Mouse (Mus musculus) gastrocnemius, postnatal 4 days (tissue): ENCODE data around the gene Cenpm. TPM values are rescaled to one million over a fixed set of nuclear protein-coding genes. Genes with fewer than 3 reads are reported as not detected.

Source experiments
- DNase-seq, 2 experiments: peaks; one replicate each; pipeline ENCODE4 v3.0.0; 2021 to 2022; ENCODE audit warnings: low spot score in 2 of 2, mixed read lengths in 2 of 2
- long read RNA-seq, 2 experiments: library from polyadenylated mRNA; stranded (forward); transcript quantifications; one replicate each; pipeline ENCODE4 v2.0.0; 2021
- total RNA-seq, 2 experiments: library from RNA; stranded (reverse); gene quantifications; 2 replicates each; pipeline ENCODE4 v1.2.3; 2021

Gene Cenpm
- total RNA-seq: 10 to 100 TPM in 1 of 2 experiments, 1 to 10 TPM in 1; 8.5 to 14.4 TPM
- long read RNA-seq, experiment 1, transcript Cenpm-202 (6 exons, 1,202 nt): major isoform, 17 of 24 reads
- long read RNA-seq, experiment 1, partial matches to known transcripts: 0 of 24 reads
- long read RNA-seq, experiment 1, other reads (novel, unspliced or antisense): 3 of 24 reads
- long read RNA-seq, experiment 2, transcript Cenpm-206 (5 exons, 593 nt): minor isoform, 6 of 19 reads
- long read RNA-seq, experiment 2, transcript Cenpm-202 (6 exons, 1,202 nt): major isoform, 11 of 19 reads
- long read RNA-seq, experiment 2, partial matches to known transcripts: 0 of 19 reads
- long read RNA-seq, experiment 2, other reads (novel, unspliced or antisense): 1 of 19 reads

DNA sequence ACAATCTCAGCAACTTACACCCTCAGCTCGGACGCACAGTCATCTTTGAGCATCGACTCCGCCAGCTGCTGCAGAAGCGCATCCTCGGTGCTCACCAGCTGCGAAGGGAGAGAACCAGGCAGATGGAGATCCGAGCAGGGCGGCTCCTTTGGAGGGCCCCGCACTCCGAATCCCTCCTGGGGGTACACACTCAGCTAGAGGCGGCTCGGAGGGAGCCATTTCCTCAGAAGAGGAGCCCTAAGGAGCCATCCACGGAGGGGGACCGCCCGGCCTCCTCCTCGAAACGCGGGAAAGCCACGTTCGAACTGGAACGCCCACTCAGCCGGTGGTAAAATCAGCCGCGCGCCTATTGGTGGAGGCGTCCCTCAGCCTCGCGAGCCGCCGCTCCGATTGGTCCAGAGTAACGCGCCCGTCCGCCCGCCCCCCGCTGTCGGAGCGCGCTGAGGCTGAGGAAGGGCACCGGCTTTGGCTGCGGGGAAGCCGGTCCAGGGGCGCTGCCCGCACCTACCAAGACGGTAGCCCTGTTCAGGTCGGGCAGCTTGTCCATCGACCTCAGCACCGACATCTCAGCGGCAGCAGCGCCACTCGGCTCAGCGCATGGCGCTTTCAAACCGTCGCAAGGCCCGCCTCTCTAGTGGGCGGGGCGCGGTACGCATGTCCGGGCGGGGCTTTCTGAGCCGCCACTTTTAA, at the start of gene Cenpm:
Gene Cenpm (minus strand): TSS at position 634 of the 690 bp plus-strand sequence.
- DNase-seq: peak; percentile 88 to 93

DNA sequence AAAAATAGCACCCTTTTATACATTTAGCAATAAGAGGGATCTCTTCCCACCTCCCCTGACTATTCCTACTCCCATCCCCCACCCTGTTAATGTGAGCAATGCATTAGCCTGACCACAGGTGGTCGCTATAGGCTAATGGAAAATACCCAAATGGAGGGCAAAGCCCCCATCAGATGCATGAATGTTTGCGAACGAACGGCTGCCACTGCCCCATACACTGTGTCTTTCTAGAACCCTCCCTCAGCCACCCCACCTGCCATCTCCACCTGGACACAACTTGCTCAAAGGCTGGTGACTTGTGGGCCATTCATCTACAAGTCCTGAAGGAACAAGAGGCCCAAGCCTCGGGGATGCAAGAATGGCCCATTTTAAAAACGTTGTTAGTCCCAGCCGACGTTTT, 49.5 kb upstream of the Cenpm start:
- no peak for DNase-seq

DNA sequence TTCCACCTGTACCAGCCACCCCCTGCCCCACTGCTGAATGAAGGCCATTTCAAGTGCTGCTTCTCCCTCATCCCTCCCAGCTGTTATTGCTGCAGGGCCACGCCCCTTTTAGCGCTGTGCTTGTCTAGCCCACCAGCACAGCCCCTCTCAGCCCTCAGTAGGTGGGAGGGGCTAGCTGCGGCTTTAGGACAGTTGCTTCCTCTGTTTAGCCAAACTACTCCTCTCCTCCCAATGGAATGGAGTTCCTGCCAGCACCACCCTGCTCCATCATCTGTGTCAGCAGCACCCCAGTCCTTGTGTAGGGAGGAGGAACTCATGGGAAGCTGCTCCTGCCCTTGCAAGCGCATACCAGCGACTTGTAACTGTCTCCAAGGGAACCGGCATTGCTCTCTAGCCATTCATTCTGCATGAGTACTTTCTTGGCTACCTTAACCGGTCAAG, 48.7 kb upstream of the Cenpm start:
- DNase-seq: no peak

DNA sequence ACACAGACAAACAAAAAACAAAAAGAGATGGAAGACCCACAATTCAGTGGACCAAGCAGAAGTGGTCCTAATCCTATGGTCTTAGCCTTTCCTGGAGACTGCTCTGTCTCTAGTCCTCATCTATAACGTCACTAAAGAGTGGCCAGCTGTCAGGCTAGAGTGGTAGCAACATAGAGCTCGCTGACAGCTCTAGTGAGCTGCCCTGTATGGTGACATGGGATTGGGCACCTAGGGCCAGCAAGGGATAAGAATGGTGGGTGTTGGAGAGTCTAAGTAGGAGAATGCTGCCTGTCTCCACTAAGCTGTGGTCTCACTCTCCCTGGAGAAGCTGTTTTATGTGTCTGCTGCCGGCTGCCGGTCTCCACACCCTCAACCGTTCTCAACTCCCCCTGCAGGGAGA, 48.3 kb upstream of the Cenpm start:
- DNase-seq: no peak

DNA sequence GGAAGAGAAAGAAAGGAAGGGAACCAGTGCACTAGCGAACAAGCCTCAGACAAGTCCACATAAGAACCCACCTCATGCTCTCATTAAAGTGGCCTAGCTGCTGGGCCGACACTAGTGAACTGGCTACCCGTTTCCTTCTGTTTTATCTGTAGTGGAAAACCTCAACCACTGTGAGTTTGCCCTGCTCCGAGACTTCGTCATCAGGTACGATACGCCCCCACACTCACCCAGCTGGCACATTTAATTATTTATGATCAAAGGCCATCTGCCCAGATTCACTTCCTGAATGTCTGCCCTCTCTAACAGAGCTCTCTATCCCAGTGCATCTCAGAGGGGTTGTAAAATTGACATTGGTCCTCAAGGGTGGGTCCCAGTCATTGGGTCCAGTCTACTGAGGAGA, 45.7 kb upstream of the Cenpm start:
- no peak for DNase-seq

DNA sequence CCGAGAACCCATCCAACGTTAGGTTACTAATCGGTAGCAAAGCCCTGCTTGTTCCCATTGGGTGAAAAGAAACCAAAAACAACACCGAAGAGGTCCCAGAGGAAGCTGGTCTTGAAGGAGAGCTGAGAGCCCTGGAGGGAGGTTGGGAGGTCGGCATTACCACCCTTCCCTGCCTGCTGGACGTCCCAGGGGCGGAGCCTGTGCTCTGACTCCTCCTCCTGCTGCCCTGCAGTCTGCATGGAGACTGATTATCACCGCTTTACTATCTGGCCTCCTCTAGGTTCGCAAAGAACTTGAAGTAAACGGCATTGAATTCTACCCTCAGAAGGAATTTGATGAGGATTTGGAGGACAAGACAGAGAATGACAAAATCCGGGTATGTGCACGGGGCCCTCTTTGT, 41.6 kb upstream of the Cenpm start:
- DNase-seq: no peak

DNA sequence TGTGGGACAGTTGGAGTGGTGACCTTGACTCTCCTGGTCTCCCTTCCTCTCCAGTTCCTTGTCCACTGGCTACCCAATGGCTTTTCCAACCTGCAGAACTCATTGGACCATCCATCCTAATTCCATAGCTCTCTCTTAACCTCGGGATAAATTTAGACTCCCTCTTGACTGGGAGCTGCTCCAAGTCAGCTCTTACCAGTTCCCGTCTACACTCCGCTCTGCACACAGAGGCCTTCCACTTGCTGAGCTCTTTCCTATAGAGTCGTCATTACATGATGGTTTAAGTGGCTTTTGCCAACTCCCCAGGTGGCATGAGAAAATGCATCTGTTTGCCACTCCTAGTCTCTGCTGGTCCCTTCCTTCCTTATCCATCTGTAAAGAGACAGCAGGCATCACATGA, 36.1 kb upstream of the Cenpm start:
- DNase-seq: no peak

DNA sequence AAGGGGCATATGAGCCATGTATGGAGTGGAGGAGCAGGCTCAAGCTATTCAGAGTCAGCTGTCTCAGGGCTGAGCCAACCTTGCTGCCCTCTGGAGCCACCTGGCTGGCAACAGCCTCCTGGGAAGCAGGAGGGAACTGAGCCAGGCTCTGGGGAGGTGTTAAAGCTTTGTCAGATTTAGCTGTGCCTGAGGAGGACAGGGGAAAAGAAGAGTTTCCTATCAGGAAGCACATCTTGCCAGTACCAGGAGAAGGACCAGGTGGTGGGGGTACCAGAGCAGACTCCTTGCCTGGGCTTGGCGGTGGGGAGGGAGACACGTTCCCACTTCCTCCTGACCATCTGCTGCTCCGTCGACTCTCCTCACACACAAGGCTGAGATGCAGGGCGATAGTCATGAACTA, 33.0 kb upstream of the Cenpm start:
- DNase-seq: no peak

DNA sequence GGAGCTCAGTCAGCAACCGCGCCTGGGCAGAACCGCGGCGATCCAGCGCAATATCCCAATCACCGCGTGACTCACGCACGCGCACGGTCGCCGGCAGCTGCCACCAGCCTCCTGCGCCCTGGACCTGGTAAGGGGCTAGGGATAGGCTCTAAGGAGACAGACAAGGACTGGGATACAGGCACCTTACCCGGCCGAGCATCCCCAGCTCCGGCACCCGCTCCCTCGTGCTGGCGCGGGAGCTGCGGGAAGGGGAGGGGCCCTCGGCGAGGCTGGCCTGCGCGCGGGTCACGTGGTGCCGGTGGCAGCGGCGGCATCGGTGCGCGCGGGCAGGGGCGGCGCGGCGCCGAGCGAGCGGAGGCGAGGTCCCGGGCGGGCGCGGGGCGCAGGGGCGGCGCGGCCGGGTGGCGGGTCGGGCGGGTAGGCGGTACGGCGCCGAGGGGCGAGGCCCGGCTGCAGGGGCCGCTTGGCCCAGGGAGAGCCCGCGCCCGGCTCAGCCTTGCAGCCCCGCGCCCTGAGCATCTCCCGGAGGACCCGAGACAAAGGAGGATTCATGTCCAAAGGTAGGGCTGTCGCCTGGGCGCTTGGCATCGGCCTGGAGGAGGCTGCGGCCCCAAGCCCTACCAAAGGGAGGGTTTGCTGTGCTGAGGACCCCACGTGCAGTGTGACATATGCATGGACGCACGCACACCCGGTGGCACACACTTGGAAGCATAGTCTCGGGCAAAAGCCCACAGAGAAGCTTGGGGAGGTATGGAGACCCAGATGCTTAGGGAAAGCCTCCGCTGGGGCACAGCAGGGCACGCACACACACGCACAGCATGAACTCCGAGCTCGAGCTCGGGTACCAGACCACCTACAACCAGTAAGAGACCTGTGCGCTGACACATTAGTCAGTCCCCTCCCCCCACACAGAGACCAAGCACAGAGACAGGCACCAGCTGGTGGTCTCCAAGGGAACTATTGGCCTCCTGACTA, 30.7 kb upstream of the Cenpm start:
- DNase-seq: no peak

DNA sequence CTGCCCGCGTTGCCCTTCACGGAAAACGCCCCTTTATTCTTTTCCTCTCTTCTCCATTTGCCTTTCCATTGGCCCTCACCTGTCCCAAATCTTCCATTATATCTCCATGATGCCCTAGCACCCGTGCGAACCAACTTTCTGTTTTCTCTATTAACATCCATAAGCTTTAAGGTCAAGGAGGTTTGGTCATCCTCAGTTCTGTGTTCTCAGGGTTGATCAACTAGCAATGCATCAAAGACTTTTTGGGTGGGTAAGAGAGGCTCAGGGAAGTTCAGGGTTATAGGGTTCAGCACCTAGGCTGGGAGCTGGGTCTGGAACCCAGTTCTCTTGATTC, 30.0 kb upstream of the Cenpm start, which contains the start of gene Sept3:
Gene Sept3 (plus strand): TSS at position 301 of the 334 bp plus-strand sequence.
- no peak for DNase-seq

DNA sequence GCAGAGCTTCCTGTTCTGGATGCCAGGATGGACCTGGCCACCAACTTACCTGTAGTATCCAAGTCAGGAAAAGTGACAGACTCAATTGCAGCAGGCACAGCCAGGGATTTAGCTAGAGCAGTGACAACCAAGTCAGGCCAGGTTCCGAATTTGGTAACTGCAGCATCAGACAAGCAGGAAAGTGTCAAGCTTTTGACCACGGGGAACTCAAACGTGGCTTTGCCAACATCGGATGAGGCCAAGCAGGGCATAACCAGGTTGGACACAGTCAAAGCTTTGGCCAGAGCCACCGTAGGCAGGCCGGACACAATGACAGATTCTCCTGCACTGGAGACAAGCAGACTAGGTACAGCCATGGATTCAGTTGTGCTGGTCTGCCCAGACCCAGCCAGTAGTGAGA, 27.7 kb upstream of the Cenpm start:
- no peak for DNase-seq

DNA sequence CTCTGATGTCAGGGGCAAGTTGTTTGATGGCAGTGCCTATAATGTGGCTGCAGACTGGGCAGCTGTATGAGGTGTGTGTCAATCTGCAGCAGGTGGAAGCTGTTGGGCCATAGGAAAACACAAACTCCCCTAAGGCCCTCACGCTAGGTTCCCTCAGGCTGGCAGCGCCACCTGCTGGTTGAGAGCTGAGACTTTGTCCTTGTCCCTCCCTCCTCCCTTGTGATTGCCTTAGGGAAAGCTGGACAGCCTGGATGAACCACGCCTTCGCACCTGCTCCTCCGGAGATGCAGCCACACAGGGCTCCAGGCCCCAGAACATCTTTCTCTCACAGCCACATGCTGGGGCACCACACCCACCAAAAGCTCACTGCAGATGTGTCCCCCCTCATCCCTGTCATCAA, 26.7 kb upstream of the Cenpm start:
- peak; percentile 46 to 72 for DNase-seq

DNA sequence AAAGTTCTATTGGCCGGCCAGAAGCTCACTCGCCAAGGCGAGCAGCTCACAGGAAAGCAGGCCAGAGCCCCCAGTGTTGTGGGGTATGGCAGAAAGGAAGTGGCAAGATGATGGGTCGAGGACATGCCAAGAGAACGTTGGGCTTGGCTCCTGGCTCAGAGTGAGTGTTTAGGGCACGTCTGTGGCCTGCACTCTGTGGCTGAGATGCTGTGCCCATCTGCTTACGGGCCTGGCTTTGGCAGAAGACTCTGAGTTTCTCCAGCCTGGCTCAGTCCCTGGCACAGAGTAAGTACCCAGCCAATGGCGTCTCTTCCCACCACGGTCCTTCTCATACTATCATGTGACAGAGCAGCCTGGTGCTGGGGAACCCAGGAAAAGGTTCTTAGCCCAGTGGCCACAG, 24.2 kb upstream of the Cenpm start:
- DNase-seq: no peak

DNA sequence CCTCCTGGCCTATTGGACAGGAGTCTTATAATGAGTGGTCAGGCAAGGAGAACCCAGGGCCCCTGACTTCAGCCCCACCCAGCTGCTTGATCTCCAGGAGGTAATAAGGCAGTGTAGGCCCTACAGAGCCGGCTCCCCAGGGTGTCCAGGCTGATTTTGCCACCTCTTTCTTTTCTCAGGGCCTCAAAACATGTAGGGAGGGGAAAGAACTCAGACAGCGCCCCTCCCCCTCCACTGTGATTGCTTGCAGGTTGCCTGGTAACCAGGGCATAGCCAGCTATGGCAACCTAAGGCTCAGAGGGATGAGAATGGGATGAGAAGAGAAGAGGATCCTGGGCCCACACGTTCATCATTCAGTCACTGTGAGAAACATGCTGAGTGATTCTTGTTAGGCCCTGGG, 23.6 kb upstream of the Cenpm start:
- no peak for DNase-seq

DNA sequence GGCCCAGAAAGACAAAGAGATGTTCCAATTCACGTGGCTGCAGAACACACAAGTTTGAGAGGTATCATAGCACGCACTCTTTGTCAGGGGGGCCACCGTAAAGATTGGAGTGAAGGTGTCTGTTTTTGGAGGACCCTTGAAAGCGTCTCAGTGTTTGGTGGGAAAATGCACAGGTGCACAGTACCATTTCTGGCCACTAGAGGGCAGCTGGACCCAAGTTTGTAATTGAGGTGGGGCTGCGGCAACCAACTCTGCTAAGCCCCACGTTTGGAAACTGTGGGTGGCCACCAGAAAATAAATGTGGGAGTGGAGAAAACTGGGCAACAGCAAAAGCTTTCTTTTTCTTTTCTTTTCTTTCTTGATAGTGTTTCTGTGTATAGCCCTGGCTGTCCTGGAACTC, 21.8 kb upstream of the Cenpm start:
- peak in 1 of 2 experiments; percentile 59 for DNase-seq

DNA sequence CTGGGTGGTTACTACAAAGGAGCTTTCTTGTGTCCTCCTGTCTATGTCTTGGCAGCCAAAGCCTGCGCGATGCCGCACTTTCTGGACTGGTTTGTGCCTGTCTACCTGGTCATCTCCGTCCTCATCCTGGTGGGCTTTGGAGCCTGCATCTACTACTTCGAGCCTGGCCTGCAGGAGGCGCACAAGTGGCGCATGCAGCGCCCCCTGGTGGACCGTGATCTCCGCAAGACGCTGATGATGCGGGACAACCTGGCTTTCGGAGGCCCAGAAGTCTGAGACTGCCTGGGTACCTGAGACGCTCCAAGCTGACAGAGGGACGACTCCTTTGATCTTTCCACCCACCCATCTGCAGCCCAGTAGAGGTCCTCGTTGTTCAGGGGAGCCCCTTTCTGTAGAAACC, 15.0 kb upstream of the Cenpm start:
- peak; percentile 57 to 73 for DNase-seq

DNA sequence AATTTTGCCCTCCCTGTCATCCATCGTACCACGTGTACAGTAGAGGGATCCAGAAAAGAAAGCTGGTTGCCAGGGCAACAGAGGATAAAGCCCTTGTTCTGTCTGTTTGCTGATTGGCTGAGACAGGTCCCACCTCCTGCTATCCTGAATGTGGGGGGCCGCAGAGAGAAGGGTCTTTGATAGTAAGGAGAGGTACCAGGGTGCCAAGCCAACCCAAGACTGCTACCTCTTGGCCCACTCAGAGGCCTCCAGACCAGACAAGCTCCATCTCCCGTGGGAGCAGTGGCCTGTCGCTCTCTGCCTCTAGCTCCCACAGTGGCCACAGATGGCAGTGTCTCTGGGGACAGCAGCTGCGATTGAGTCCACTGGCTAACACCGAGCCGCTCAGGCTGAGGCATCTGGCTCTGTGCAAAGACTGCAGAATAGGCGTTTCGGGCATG, 11.4 kb upstream of the Cenpm start:
- DNase-seq: no peak

DNA sequence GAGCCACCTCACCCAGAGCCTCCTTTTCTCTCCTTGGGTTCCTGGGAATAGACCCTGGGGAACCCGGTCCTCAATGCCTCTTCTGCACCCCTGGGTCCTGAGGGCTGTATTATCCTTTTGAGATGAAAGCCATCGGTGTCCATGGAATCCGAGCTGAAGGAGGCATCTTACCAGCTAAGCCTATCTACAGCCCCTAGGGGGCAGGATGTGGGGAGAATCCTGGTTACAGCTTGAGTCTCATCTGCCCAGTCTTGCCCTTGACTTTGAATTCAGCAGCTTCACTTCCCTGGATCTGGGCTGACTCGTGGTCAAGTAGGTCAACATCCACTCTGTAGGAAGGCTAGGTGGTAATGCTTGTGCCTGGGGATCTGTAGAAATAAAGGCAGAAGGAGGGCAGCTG, 10.7 kb upstream of the Cenpm start:
- no peak for DNase-seq

DNA sequence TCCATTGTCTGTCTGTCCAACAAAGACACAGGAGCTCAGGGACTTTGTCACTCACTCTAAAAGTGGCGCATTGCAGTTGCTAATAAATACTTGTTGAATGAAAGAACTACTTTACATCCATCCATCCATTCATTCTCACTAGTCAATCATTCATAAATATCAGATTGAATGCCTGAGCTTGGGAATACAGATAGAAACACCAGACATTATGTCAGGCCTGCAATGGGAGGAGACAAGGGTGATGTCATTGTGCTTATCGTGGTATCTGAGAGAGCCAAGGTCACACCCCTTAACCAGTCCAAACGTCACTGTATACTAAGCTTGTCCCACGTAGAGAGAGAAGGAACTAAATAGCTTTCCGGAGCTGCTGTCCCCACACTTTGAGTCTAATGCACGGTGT, 7.5 kb upstream of the Cenpm start, which contains the start of gene 1500009C09Rik:
Gene 1500009C09Rik (plus strand): TSS at position 301 of the 400 bp plus-strand sequence.
- no peak for DNase-seq

DNA sequence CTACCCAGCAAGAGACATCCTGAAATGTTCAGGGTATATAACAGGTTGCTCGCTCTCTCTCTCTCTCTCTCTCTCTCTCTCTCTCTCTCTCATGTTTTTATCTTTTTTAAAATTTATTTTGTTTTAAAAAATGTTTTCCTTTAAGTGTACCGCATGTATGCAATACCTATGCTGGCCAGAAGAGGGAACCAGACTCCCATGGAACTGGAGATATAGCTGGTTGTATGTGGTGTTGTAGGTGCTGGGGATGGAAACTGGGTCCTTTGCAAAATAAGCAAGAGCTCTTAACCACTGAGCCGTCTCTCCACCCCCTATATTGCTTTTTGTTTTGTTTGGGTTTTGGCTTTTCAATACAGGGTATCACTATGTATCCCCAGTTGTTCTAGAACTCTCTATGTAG, 7.0 kb upstream of the Cenpm start:
- DNase-seq: no peak

DNA sequence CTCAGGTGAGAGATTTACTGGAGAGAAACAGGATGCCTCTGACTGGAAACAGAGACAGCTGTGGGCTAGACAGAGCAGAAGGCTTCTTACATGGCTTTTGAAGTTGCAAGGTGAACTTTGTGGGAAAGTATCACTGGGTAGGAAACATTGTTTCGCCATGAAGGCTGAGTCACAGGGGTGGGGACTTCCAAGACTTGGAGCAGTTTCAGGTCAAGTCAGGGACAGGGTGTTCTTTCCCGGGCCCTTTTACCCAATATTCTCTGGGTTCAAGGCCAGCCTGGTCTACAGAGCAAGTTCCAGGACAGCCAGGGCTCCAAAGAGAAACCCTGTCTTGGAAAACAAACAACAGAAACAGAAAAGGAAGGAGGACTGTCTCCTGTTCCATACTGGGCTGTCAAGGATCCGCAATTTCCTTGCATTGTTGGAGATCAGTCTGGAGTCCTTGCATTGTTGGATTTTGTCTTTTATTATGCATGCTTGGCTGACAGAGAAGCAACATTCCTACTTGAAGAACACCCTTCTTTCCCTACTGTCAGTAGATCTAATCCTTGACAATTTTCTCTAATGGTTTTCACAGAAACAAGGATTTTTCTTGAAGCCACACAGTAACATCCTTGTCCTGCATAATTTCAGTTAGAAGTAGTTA, 2.7 kb upstream of the Cenpm start:
- DNase-seq: no peak
